Mouse (Mus musculus) heart, embryonic 12.5 days (tissue): ENCODE measurements around the gene Polr1a. TPM values are rescaled to one million over a fixed set of nuclear protein-coding genes. Genes with fewer than 3 reads are reported as not detected.

Experiments
- polyA plus RNA-seq: library from polyadenylated mRNA; unstranded; fragments of >200 nt; fragmentation: Nextera tagmentation; extraction: Ambion mirVana; gene quantifications from 2 replicates; pipeline ENCODE4 v1.2.1, GENCODE M21; 2016

The Polr1a gene
- polyA plus RNA-seq, 1 experiment from 2014 or later = 30.6 TPM

Other genes with a start within 250 kb of the Polr1a start
- 22.3 and 22.9 TPM in 2 replicates for gene Reep1, start 201.5 kb upstream of the Polr1a start, polyA plus RNA-seq
- gene Mrpl35, start 82.1 kb upstream of the Polr1a start, polyA plus RNA-seq = 50.0 and 53.5 TPM in 2 replicates
- 279 and 297 TPM in 2 replicates for gene Immt, start 77.7 kb upstream of the Polr1a start, polyA plus RNA-seq
- gene Ptcd3, start 303 bp upstream of the Polr1a start, polyA plus RNA-seq = 115 and 116 TPM in 2 replicates
- 68.1 and 68.8 TPM in 2 replicates for gene St3gal5, start 188.5 kb downstream of the Polr1a start, polyA plus RNA-seq